ENCODE assay signal across 12 mouse cellular contexts in the genomic region with DNA sequence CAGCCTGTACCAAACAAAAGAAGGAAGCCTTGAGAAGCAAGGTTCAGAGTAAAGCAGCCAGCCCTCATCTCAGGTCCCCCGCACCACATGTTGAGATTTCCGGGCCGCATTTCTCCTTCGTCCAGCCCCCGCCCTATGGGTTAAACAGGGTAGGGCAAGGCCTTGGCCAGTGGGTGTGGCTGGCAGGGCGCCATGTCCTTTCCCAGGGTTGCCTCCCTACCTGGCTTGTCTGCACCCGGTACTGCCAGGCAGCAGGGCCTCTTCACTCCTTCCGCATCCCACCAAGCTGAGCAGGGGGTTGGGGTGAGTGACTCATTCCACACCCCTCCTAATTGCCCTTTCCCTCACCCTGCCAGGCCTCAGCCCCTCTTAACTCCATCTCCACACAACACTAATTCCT. TPM values are rescaled to one million over a fixed set of nuclear protein-coding genes. Genes with fewer than 3 reads are reported as not detected.
DNase-seq lines count a peak whose midpoint lies in the region; ATAC-seq and TF ChIP-seq lines count a peak whose summit lies in the region.
"Had no signal": no experiment of that assay in that cellular context is flagged by ENCODE, and none has a peak within 500 bp of the region (broad histone marks: within the 10 kb centered on the region; RNA-seq: fewer than 3 reads in every experiment).

No protein-coding gene starts in this region.

- peak; percentile 73; the same call in 1 of the 2 replicates for ATAC-seq in kidney, embryonic 15.5 days (replicated peaks; ENCODE audit: low FRiP score)
- peak; percentile 87 for ATAC-seq in stomach, postnatal 0 days (ENCODE audit: low FRiP score, low TSS enrichment)
- no peak for ATAC-seq in forebrain, embryonic 11.5 days (replicated peaks; ENCODE audit: low FRiP score)

- H3K27ac ChIP-seq in kidney, embryonic 15.5 days: no peak overlapping the region
- peak overlapping the region; percentile 59 for H3K27ac ChIP-seq in heart, embryonic 10.5 days
- peak overlapping the region; percentile 31 for H3K27ac ChIP-seq in limb, embryonic 10.5 days
- peak overlapping the region; percentile 88 for H3K27ac ChIP-seq in stomach, postnatal 0 days (replicated peaks)
- no peak overlapping the region for H3K27ac ChIP-seq in forebrain, embryonic 11.5 days (ENCODE audit: low read depth, low read length)
- no peak overlapping the region for H3K27ac ChIP-seq in cerebellum, adult 2 months (ENCODE audit: insufficient read depth, low read length)
- H3K27ac ChIP-seq: heart, adult 2 months had no signal

- no peak overlapping the region for H3K9ac ChIP-seq in kidney, embryonic 15.5 days
- H3K9ac ChIP-seq in stomach, postnatal 0 days (ENCODE audit: low read length): no peak overlapping the region
- H3K9ac ChIP-seq in forebrain, embryonic 11.5 days (ENCODE audit: low read length): no peak overlapping the region

- H3K4me3 ChIP-seq in kidney, embryonic 15.5 days (replicated peaks): no peak overlapping the region
- H3K4me3 ChIP-seq in heart, embryonic 10.5 days: no peak overlapping the region
- no peak overlapping the region for H3K4me3 ChIP-seq in limb, embryonic 10.5 days
- H3K4me3 ChIP-seq in stomach, postnatal 0 days (ENCODE audit: low read depth, low read length): no peak overlapping the region
- no peak overlapping the region for H3K4me3 ChIP-seq in forebrain, embryonic 11.5 days (ENCODE audit: low read depth, low read length)
- H3K4me3 ChIP-seq in cerebellum, adult 2 months (replicated peaks; ENCODE audit: insufficient read depth, low read depth, low read length): no peak overlapping the region
- H3K4me3 ChIP-seq: heart, adult 2 months had no signal

- no peaks in the 10 kb centered on the region for H3K36me3 ChIP-seq in kidney, embryonic 15.5 days
- no peaks in the 10 kb centered on the region for H3K36me3 ChIP-seq in heart, embryonic 10.5 days
- no peaks in the 10 kb centered on the region for H3K36me3 ChIP-seq in limb, embryonic 10.5 days
- no peaks in the 10 kb centered on the region for H3K36me3 ChIP-seq in stomach, postnatal 0 days (ENCODE audit: control insufficient read depth, insufficient read depth, low read length)
- no peaks in the 10 kb centered on the region for H3K36me3 ChIP-seq in forebrain, embryonic 11.5 days (ENCODE audit: control insufficient read depth, insufficient read depth, low read length)

- no peak overlapping the region for H3K4me2 ChIP-seq in kidney, embryonic 15.5 days
- peak overlapping the region; percentile 23 for H3K4me2 ChIP-seq in stomach, postnatal 0 days (replicated peaks; ENCODE audit: low read depth)
- no peak overlapping the region for H3K4me2 ChIP-seq in forebrain, embryonic 11.5 days (ENCODE audit: low read depth, low read length, severe bottlenecking)

- TF ChIP-seq EP300 in stomach, postnatal 0 days (optimal IDR thresholded peaks at IDR 0.05): peak; percentile 70

- TF ChIP-seq POLR2A in cerebellum, adult 2 months (IDR thresholded peaks at IDR 0.05; ENCODE audit: borderline replicate concordance, insufficient read depth, low read length): no peak

- 53% methylated on average over 8 of the region's 8 CpGs for WGBS in kidney, embryonic 15.5 days
- WGBS in heart, embryonic 10.5 days: 67% methylated on average over 8 of the region's 8 CpGs
- 73% methylated on average over 8 of the region's 8 CpGs for whole genome bisulfite sequencing in limb, embryonic 10.5 days
- 46% methylated on average over 8 of the region's 8 CpGs for WGBS in stomach, postnatal 0 days
- 94% methylated on average over 8 of the region's 8 CpGs for WGBS in forebrain, embryonic 11.5 days
- WGBS in cerebellum, adult 2 months: 82% methylated on average over 8 of the region's 8 CpGs

- DNase-seq in kidney, adult 11 months: no peak
- DNase-seq in heart, embryonic 10.5 days (ENCODE audit: low spot score): no peak
- DNase-seq in limb, embryonic 10.5 days (ENCODE audit: low spot score): no peak
- peak; percentile 95 for DNase-seq in stomach, postnatal 0 days (ENCODE audit: low spot score)
- no peak for DNase-seq in forebrain, embryonic 11.5 days (ENCODE audit: low spot score)
- DNase-seq in cerebellum, adult 2 months: no peak
- DNase-seq in cerebellum, postnatal 4 days (ENCODE audit: low spot score in 2 of 2): no peak
- DNase-seq: adrenal gland, adult 8-10 months; midbrain, embryonic 14.5 days had no signal

- TF ChIP-seq CTCF in stomach, postnatal 0 days (IDR thresholded peaks at IDR 0.05; ENCODE audit: low read depth): peak; percentile 35; the same call in 1 of the 2 replicates
- TF ChIP-seq CTCF in cerebellum, adult 2 months (IDR thresholded peaks at IDR 0.05; ENCODE audit: borderline replicate concordance, insufficient read depth, low read depth, low read length): no peak

- no peaks in the 10 kb centered on the region for H3K27me3 ChIP-seq in kidney, embryonic 15.5 days
- 0 out of 2 replicates have a peak, but pooled peaks cover 5% of the 10 kb centered on the region for H3K27me3 ChIP-seq in heart, embryonic 10.5 days (ENCODE audit: insufficient read depth, poor library complexity, severe bottlenecking)
- no peaks in the 10 kb centered on the region for H3K27me3 ChIP-seq in limb, embryonic 10.5 days (ENCODE audit: low read depth, poor library complexity, severe bottlenecking)
- H3K27me3 ChIP-seq in stomach, postnatal 0 days (ENCODE audit: control insufficient read depth, insufficient read depth, low read length): no peaks in the 10 kb centered on the region
- H3K27me3 ChIP-seq in forebrain, embryonic 11.5 days (ENCODE audit: control insufficient read depth, insufficient read depth, low read length): no peaks in the 10 kb centered on the region
- no peaks in the 10 kb centered on the region for H3K27me3 ChIP-seq in cerebellum, adult 2 months (ENCODE audit: control insufficient read depth, insufficient read depth, low read length)

- peaks cover 24% of the 10 kb centered on the region for H3K4me1 ChIP-seq in kidney, embryonic 15.5 days
- peaks cover 42% of the 10 kb centered on the region for H3K4me1 ChIP-seq in heart, embryonic 10.5 days
- peaks cover 25% of the 10 kb centered on the region for H3K4me1 ChIP-seq in limb, embryonic 10.5 days
- no peaks in the 10 kb centered on the region for H3K4me1 ChIP-seq in stomach, postnatal 0 days (replicated peaks; ENCODE audit: control insufficient read depth, insufficient read depth)
- H3K4me1 ChIP-seq in forebrain, embryonic 11.5 days (replicated peaks; ENCODE audit: control insufficient read depth, insufficient read depth, low read length): no peaks in the 10 kb centered on the region
- no peaks in the 10 kb centered on the region for H3K4me1 ChIP-seq in cerebellum, adult 2 months (ENCODE audit: control insufficient read depth, insufficient read depth, low read length)

- no peaks in the 10 kb centered on the region for H3K9me3 ChIP-seq in kidney, embryonic 15.5 days (replicated peaks)
- H3K9me3 ChIP-seq in heart, embryonic 10.5 days: no peaks in the 10 kb centered on the region
- no peaks in the 10 kb centered on the region for H3K9me3 ChIP-seq in limb, embryonic 10.5 days (replicated peaks)
- H3K9me3 ChIP-seq in stomach, postnatal 0 days (ENCODE audit: control insufficient read depth, low read length): no peaks in the 10 kb centered on the region
- H3K9me3 ChIP-seq in forebrain, embryonic 11.5 days (ENCODE audit: control insufficient read depth, low read length): no peaks in the 10 kb centered on the region

RNA-seq across cellular contexts. Expression of a gene that starts 19.6 kb away (rescaled TPM):
- polyA plus RNA-seq in kidney, embryonic 15.5 days (2015; fragmentation: Nextera tagmentation; extraction: Ambion mirVana): 69.7 and 75.3 TPM in 2 replicates
- polyA plus RNA-seq in heart, embryonic 10.5 days (2016; fragmentation: Nextera tagmentation; extraction: Ambion mirVana): 76.3 and 86.1 TPM in 2 replicates
- polyA plus RNA-seq in limb, embryonic 10.5 days (2016; fragmentation: Nextera tagmentation; extraction: Ambion mirVana): 11.1 and 13.9 TPM in 2 replicates
- 1,512 and 1,618 TPM in 2 replicates for polyA plus RNA-seq in stomach, postnatal 0 days (2015; fragmentation: Nextera tagmentation; extraction: Ambion mirVana)
- 3.0 and 4.0 TPM in 2 replicates for polyA plus RNA-seq in forebrain, embryonic 11.5 days (2014; fragmentation: Nextera tagmentation; extraction: Ambion mirVana)
- polyA plus RNA-seq in cerebellum, adult 2 months (2012; rRNA removed): 0.36 and 0.51 TPM in 2 replicates

RNA-seq across cellular contexts. Expression of a gene that starts 25.0 kb away (rescaled TPM):
- polyA plus RNA-seq in kidney, embryonic 15.5 days (2015; fragmentation: Nextera tagmentation; extraction: Ambion mirVana): not detected in 2 replicates
- polyA plus RNA-seq in heart, embryonic 10.5 days (2016; fragmentation: Nextera tagmentation; extraction: Ambion mirVana): not detected in 2 replicates
- not detected in 2 replicates for polyA plus RNA-seq in limb, embryonic 10.5 days (2016; fragmentation: Nextera tagmentation; extraction: Ambion mirVana)
- 0.04 TPM in 1 of 2 replicates, not detected in the other for polyA plus RNA-seq in stomach, postnatal 0 days (2015; fragmentation: Nextera tagmentation; extraction: Ambion mirVana)
- polyA plus RNA-seq in forebrain, embryonic 11.5 days (2014; fragmentation: Nextera tagmentation; extraction: Ambion mirVana): not detected in 2 replicates
- 0.62 and 1.5 TPM in 2 replicates for polyA plus RNA-seq in cerebellum, adult 2 months (2012; rRNA removed)
- polyA plus RNA-seq: heart, adult 2 months; midbrain, embryonic 14.5 days had no signal

RNA-seq across cellular contexts. Expression of a gene that starts 32.3 kb away (rescaled TPM):
- 5.0 and 14.8 TPM in 2 replicates for polyA plus RNA-seq in kidney, embryonic 15.5 days (2015; fragmentation: Nextera tagmentation; extraction: Ambion mirVana)
- polyA plus RNA-seq in heart, embryonic 10.5 days (2016; fragmentation: Nextera tagmentation; extraction: Ambion mirVana): 0.11 and 1.5 TPM in 2 replicates
- polyA plus RNA-seq in limb, embryonic 10.5 days (2016; fragmentation: Nextera tagmentation; extraction: Ambion mirVana): 1.6 and 8.4 TPM in 2 replicates
- 758 and 921 TPM in 2 replicates for polyA plus RNA-seq in stomach, postnatal 0 days (2015; fragmentation: Nextera tagmentation; extraction: Ambion mirVana)
- polyA plus RNA-seq in forebrain, embryonic 11.5 days (2014; fragmentation: Nextera tagmentation; extraction: Ambion mirVana): 0.90 and 1.2 TPM in 2 replicates
- 0.08 and 0.35 TPM in 2 replicates for polyA plus RNA-seq in cerebellum, adult 2 months (2012; rRNA removed)
- polyA plus RNA-seq: cortical plate, adult 2 months; midbrain, embryonic 14.5 days had no signal

RNA-seq across cellular contexts. Expression of a gene that starts 39.3 kb away (rescaled TPM):
- polyA plus RNA-seq in kidney, embryonic 15.5 days (2015; fragmentation: Nextera tagmentation; extraction: Ambion mirVana): 4.9 and 5.8 TPM in 2 replicates
- 0.70 and 1.5 TPM in 2 replicates for polyA plus RNA-seq in heart, embryonic 10.5 days (2016; fragmentation: Nextera tagmentation; extraction: Ambion mirVana)
- polyA plus RNA-seq in limb, embryonic 10.5 days (2016; fragmentation: Nextera tagmentation; extraction: Ambion mirVana): 8.0 and 32.0 TPM in 2 replicates
- 279 and 287 TPM in 2 replicates for polyA plus RNA-seq in stomach, postnatal 0 days (2015; fragmentation: Nextera tagmentation; extraction: Ambion mirVana)
- polyA plus RNA-seq in forebrain, embryonic 11.5 days (2014; fragmentation: Nextera tagmentation; extraction: Ambion mirVana): 1.6 and 1.7 TPM in 2 replicates
- polyA plus RNA-seq in cerebellum, adult 2 months (2012; rRNA removed): 0.11 and 0.13 TPM in 2 replicates
- polyA plus RNA-seq: cortical plate, adult 2 months; midbrain, embryonic 14.5 days had no signal

RNA-seq across cellular contexts. Expression of a gene that starts 46.7 kb away (rescaled TPM):
- polyA plus RNA-seq in kidney, embryonic 15.5 days (2015; fragmentation: Nextera tagmentation; extraction: Ambion mirVana): 0.51 and 0.57 TPM in 2 replicates
- 0.10 TPM in 1 of 2 replicates, not detected in the other for polyA plus RNA-seq in heart, embryonic 10.5 days (2016; fragmentation: Nextera tagmentation; extraction: Ambion mirVana)
- not detected in 2 replicates for polyA plus RNA-seq in limb, embryonic 10.5 days (2016; fragmentation: Nextera tagmentation; extraction: Ambion mirVana)
- polyA plus RNA-seq in stomach, postnatal 0 days (2015; fragmentation: Nextera tagmentation; extraction: Ambion mirVana): 2,802 and 3,195 TPM in 2 replicates
- polyA plus RNA-seq in forebrain, embryonic 11.5 days (2014; fragmentation: Nextera tagmentation; extraction: Ambion mirVana): not detected in 2 replicates
- not detected in 2 replicates for polyA plus RNA-seq in cerebellum, adult 2 months (2012; rRNA removed)
- polyA plus RNA-seq: cortical plate, adult 2 months; heart, adult 2 months; midbrain, embryonic 14.5 days had no signal

Comparison
In these comparisons a context has a peak if more than half of its experiments do, and no peak if none do; other contexts are left out.
1. H3K27ac ChIP-seq: peak in heart, embryonic 10.5 days (single experiment), limb, embryonic 10.5 days (single experiment) and stomach, postnatal 0 days (single experiment); none in kidney, embryonic 15.5 days (single experiment), forebrain, embryonic 11.5 days (single experiment) and cerebellum, adult 2 months (single experiment).
2. RNA of a gene that starts 19.6 kb away (polyA plus RNA-seq): 1,512 to 1,618 TPM in stomach, postnatal 0 days; 76.3 to 86.1 TPM in heart, embryonic 10.5 days, 69.7 to 75.3 TPM in kidney, embryonic 15.5 days, 11.1 to 13.9 TPM in limb, embryonic 10.5 days, 3.0 to 4.0 TPM in forebrain, embryonic 11.5 days and 0.36 to 0.51 TPM in cerebellum, adult 2 months; every median in the first group is over 10 times any median in the second.
3. RNA of a gene that starts 32.3 kb away (polyA plus RNA-seq): 758 to 921 TPM in stomach, postnatal 0 days; 5.0 to 14.8 TPM in kidney, embryonic 15.5 days, 1.6 to 8.4 TPM in limb, embryonic 10.5 days, 0.11 to 1.5 TPM in heart, embryonic 10.5 days, 0.90 to 1.2 TPM in forebrain, embryonic 11.5 days and 0.08 to 0.35 TPM in cerebellum, adult 2 months; every median in the first group is over 10 times any median in the second.